Mouse (Mus musculus): ENCODE measurements at regions not wholly inside any gene's neighbourhood (a gene's known extent, or its start where the extent isn't known, plus 50 kb on each side); places are given as distances from the start of the nearest gene placed in this dataset.
A peak's percentile ranks its signal among the peaks of the same experiment; 100 is the strongest.
"Not testable (repeated sequence)": the region's sequence is repeated elsewhere in the genome, so short reads cannot be mapped to it uniquely, and the experiment has no call there.

GRCm38 (mm10) chr13:25727504-25728095 lies 457.3 kb upstream of the Nrsn1 start:
- peak in 1 of 2 experiments; percentile 39 for DNase-seq (ENCODE audit: low spot score in 2 of 2)

DNA sequence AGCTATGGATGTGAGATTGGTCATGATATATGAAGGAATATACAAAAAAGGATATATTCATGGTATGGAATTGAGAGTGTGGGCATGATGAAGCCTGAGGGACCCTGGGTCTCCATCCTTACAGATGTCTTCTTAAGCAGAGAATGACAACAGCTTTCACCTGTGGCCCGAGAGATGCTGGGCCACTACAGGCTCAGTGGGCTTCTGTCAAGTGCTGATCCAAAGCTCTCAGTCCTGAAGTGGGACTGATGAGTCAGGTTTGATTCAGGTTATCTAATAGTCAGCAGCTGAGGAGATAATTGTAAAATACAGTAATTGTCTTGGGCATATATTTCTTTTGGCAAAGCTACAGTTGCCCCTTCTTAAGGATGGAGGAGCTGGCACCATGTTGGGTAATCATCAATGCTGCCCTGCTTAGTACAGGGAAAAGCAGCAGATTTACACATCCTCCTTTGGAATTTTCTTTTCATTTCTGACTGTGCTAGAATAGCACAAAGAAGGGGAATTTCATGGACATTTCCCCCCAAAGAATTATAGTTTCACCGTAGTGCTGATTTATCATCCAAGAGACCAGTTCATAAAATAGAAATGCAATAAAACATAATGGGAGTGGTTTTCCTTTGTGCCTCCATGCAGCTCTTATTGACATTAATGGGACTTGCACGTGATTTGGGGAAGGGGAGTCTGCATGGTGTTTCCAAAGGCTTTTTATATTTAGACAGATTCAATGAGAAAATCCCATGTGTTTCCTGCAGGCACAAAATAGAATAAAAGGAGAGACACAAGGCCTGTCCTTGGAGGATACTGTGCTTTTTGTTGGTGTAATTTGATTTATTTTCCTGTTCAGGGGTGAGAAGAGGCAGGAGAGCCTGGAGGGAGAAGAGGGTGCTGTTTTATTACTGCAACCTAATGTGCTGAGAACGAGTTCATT lies 452.6 kb upstream of the Nrsn1 start:
- no peak for DNase-seq (ENCODE audit: low spot score in 2 of 2)

- no peak for DNase-seq (ENCODE audit: low spot score in 2 of 2)
Observed at GRCm38 (mm10) chr13:25700965-25701364, 430.7 kb upstream of the Nrsn1 start.

GRCm38 (mm10) chr13:25695956-25696355 lies 425.7 kb upstream of the Nrsn1 start:
- no peak for DNase-seq (ENCODE audit: low spot score in 2 of 2)

GRCm38 (mm10) chr13:25695017-25695604 lies 424.8 kb upstream of the Nrsn1 start:
- DNase-seq (ENCODE audit: low spot score in 2 of 2) = peak; percentile 25 to 34

DNA sequence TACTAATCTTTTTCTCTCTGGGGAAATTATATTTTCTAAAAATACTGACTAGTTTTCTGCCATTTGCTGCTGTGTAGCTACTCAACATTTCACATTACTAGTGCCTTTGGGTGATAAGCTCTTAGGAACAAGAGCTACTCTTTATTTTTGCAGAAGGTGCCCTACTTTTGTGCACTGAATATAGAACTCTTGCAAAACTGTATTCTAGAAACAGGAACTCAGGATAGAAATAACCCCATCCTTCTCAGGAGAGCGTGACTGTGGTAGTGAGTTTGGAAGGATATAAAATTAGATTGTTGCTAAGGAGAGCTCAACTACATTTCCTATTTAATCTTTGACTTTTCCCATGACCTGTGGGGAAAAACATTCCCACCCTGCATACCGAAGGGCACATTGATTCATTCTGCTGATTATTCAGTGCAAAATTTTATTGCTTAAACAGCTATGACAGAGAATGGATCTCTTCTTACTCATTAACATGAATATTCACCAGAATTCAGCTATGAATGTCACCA lies 408.0 kb upstream of the Nrsn1 start:
- DNase-seq (ENCODE audit: low spot score in 2 of 2) = no peak

GRCm38 (mm10) chr13:25675208-25675607 lies 404.9 kb upstream of the Nrsn1 start:
- DNase-seq (ENCODE audit: low spot score in 2 of 2) = no peak

DNA sequence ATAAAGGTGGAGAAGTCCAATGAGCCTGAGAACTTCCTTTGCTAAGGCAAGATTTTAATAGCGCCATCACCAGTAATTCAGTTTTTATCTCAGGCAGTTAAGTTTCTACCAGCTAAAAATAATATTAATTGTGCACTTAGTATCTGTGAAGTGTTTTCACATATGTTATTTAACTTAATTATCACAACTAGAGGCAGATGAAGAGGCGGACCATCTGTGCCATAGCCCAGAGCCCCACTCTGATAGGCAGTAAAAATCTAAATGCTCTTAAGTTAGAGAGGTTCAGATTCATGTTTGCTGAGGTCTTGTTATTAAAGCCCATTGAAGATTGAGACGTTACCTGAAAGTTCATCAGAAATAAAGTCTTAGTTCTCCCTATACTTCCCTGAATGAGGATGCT lies 395.7 kb upstream of the Nrsn1 start:
- no peak for DNase-seq (ENCODE audit: low spot score in 2 of 2)

GRCm38 (mm10) chr13:25664963-25665606 lies 394.8 kb upstream of the Nrsn1 start:
- no peak for DNase-seq (ENCODE audit: low spot score in 2 of 2)

GRCm38 (mm10) chr13:25648430-25648786 lies 378.1 kb upstream of the Nrsn1 start:
- no peak for DNase-seq (ENCODE audit: low spot score in 2 of 2)

DNA sequence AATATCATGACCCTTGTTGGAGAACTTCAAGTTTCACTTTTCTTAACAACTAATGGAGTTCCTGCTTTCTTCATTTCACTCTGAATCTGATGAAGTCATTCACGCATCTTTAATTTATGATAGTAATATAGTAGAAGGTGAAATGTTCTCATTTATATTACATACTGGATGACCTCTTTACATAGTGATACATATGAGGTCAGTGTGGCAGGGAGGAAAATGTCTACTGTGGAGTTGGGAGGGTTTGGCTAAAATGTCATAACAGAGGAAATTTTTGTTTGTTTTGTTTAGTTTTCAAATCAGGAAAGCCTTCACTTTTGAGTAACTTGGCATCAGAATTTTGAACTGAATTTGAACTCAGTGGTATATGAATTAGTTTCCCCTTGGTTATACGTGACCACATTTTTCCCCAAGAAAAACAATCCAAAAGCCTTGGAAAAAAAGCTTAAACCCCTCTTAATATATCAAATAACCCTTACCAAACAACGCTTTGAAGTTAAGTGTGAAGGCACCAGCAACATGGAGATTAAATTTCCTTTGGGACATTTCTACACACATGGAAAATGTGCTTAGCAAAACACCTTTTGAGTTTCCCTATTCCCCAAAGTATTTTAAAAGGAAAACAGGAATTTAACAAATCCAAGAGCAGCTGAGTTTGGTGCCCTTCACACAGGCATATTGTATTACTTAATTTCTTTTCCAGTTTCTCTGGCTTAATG lies 377.6 kb upstream of the Nrsn1 start:
- DNase-seq (ENCODE audit: low spot score in 2 of 2) = no peak

- no peak for DNase-seq (ENCODE audit: low spot score in 2 of 2)
Observed at GRCm38 (mm10) chr13:25639522-25640291, 369.4 kb upstream of the Nrsn1 start.

- DNase-seq (ENCODE audit: low spot score in 2 of 2) = peak in 1 of 2 experiments; percentile 5
Observed at GRCm38 (mm10) chr13:25629466-25629865, 359.2 kb upstream of the Nrsn1 start.

GRCm38 (mm10) chr13:25617578-25617977 lies 347.3 kb upstream of the Nrsn1 start:
- DNase-seq (ENCODE audit: low spot score in 2 of 2) = no peak

DNA sequence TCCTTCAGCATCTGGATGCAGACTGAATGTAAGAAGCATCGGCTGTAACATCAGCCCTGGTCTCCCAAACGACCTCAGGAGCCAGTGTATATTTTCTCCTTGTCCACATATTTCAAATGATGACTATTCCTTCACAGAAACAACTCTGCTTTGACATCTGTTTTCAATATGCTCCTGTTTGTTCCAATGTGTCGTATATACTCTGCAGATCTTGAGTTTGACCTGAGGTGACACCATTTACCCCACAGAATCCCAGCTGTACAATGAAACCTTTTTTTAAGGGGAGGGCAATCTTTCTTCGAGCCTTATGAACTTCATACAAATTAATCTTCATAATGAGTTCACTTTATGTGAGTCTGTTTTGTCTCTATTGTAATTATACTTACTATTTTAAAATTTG lies 341.7 kb upstream of the Nrsn1 start:
- DNase-seq (ENCODE audit: low spot score in 2 of 2) = no peak

DNA sequence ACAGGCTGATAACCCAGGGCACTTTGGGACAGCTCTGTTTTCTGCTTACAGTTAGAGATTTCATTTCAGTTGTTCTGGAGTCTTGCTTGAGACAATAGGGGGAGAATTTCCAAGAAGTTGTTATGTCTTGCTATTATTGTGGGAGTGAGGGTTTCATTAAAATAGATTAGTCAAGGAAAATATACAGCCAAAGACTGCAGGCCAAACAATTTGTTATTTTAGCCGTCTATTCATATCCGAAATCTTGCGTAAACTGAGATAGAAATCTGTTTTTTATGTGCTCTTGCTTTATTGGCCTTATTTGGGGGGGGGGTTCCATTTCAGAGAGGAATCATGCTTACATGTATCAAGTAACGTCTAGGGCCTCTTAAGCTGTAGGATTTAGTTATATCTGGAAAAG lies 339.3 kb upstream of the Nrsn1 start:
- no peak for DNase-seq (ENCODE audit: low spot score in 2 of 2)

GRCm38 (mm10) chr13:25609241-25609640 lies 338.9 kb upstream of the Nrsn1 start:
- no peak for DNase-seq (ENCODE audit: low spot score in 2 of 2)

- DNase-seq (ENCODE audit: low spot score in 2 of 2) = not testable (repeated sequence)
Observed at GRCm38 (mm10) chr13:25601351-25601750, 331.0 kb upstream of the Nrsn1 start.

DNA sequence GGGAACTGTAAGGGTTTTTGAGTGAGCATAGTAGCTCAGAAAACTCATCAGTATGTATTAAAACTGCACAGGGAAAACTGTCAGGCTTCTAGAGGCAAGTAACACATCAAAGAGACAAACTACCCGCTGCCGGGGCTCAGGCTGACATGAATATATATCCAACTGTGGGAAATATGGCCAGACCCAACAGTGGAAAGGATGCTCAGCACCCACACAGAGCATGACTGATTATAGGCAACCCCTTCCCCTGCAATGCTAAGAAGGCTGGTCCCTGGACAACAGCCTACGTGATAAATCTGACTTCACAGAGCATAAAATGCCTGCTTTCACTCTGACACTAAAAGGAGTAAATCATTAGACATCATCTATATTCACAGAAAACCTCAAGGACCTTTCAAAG lies 324.3 kb upstream of the Nrsn1 start:
- no peak for DNase-seq (ENCODE audit: low spot score in 2 of 2)

DNA sequence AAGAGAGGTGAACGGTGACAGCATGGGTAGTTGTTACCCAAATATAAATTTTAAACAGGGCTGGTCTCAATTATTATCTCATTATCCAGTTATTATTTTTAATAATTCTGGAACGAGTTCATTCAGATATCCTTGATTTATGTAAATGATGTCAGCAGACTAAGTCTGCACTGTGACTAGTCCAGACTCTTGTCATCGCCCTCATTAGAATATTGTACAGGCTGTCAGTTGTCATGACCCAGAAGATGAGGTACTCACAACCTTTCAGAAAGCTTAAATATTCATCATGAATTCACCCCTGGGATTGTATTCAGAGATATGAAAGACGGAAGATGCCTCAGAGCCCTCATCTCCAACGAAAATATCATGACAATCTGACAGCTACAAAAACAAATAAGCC lies 300.3 kb upstream of the Nrsn1 start:
- no peak for DNase-seq (ENCODE audit: low spot score in 2 of 2)

DNA sequence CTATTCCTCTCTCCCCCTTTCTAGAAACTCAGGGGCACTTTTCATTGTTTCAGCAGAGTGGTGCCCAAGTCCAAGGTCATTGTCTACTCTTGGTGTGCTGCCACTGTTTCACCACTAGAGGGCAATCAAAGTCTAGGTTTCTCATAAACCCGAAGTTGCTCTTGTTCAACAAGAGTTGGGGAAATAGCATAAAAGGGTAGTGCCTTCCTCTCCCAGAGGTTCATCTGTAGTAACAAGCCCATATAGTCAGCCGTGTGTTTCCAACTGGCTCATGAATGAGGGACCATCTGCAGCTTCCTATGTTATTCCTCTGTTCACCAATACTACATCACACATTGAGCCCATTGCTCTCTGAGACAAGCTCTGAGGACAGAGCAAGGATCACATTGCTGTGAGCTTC lies 292.4 kb upstream of the Nrsn1 start:
- DNase-seq (ENCODE audit: low spot score in 2 of 2) = peak in 1 of 2 experiments; percentile 36

Measured in frontal cortex, postnatal 10 days (tissue).